Mouse (Mus musculus) embryonic facial prominence, embryonic 15.5 days (tissue): ENCODE results near the gene Kmt2e. TPM values are rescaled to one million over a fixed set of nuclear protein-coding genes. Genes with fewer than 3 reads are reported as not detected.

Experiments
- ATAC-seq: fragments of 200-750 bp; cut with Nextera tagmentation; 2 replicates; pipeline ENCODE4 v1.8.0; 2017; ENCODE audit warnings: low read depth, moderate TSS enrichment; ENCODE audit not compliant: insufficient number of reproducible peaks, low FRiP score, low TSS enrichment
- H3K27ac ChIP-seq: fragments of 300-500 bp; sonication (generic); replicated peaks from 2 replicates; pipeline ENCODE4 v1.5.1; 2015; ENCODE audit warnings: mild to moderate bottlenecking, inconsistent platforms
- H3K27me3 ChIP-seq: fragments of 300-500 bp; sonication (generic); 2 replicates; pipeline ENCODE4 v1.6.1; 2015; ENCODE audit warnings: inconsistent platforms
- H3K36me3 ChIP-seq: fragments of 300-500 bp; sonication (generic); 2 replicates; pipeline ENCODE4 v1.6.1; 2015; ENCODE audit warnings: mild to moderate bottlenecking, inconsistent platforms
- H3K4me1 ChIP-seq: fragments of 300-500 bp; sonication (generic); 2 replicates; pipeline ENCODE4 v1.6.1; 2015; ENCODE audit warnings: inconsistent platforms
- H3K4me2 ChIP-seq: fragments of 300-500 bp; sonication (generic); replicated peaks from 2 replicates; pipeline ENCODE4 v1.6.1; 2015; ENCODE audit warnings: mild to moderate bottlenecking, inconsistent platforms
- H3K4me3 ChIP-seq: fragments of 300-500 bp; sonication (generic); replicated peaks from 2 replicates; pipeline ENCODE4 v1.5.1; 2015; ENCODE audit warnings: mild to moderate bottlenecking, inconsistent platforms
- H3K9ac ChIP-seq: fragments of 300-500 bp; sonication (generic); 2 replicates; pipeline ENCODE4 v1.6.1; 2015; ENCODE audit warnings: inconsistent platforms
- H3K9me3 ChIP-seq: fragments of 300-500 bp; sonication (generic); replicated peaks from 2 replicates; pipeline ENCODE4 v1.6.1; 2016; ENCODE audit warnings: inconsistent platforms
- WGBS: fragments of 180-500 bp; shearing (Covaris S2); methylation state at CpG from one replicate; pipeline ENCODE4 v1.1.7; 2015; 5-methylcytosine and 5-hydroxymethylcytosine counted together
- polyA plus RNA-seq: library from polyadenylated mRNA; unstranded; fragments of >200 nt; fragmentation: Nextera tagmentation; extraction: Ambion mirVana; gene quantifications from 2 replicates; pipeline ENCODE4 v1.2.1, GENCODE M21; 2015

Gene Kmt2e
- polyA plus RNA-seq, 1 experiment from 2014 or later = 109 TPM

GRCm38 (mm10) chr5:23418797-23419595 is 15.2 kb upstream of the Kmt2e start:
- Histone ChIP-seq H3K36me3 (peaks cover 11% of the 10 kb centered on the region), H3K4me1 (peaks cover 63% of the 10 kb centered on the region), H3K9me3 (no peaks in the 10 kb centered on the region), H3K9ac (peak overlapping the region; percentile 50; the same call in 1 of the 2 replicates), H3K27ac (peak overlapping the region; percentile 94), H3K4me3 (peak overlapping the region; percentile 57), H3K4me2 (peak overlapping the region; percentile 72), H3K27me3 (no peaks in the 10 kb centered on the region)
- ATAC-seq = no peak
- WGBS = 3% methylated on average over 18 of the region's 18 CpGs

DNA sequence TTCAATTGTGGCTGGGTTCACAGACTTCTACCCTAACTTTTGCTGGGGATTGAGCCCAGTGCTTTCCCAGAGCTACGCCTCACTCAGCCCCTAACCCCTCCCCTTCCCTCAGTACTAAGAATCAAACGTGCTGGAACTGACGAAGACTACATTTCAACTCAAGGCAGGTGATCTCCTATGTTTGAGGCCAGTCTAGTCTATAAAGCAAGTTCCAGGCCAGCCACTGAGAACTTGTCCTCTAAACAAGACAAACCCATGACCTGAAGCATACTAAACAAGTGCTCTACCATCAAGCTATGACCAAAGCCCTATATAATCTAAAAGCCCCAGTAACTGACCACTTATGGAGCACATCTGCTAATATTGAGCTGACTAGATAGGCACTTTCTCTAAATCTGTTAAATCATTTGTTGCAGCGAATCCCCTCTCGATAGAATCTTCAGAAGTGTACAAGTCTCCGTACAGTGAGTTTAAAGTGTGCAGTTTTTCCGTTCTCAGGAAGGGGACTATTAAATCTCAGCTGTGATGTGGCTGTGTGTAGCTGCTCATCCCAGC is 14.5 kb upstream of the Kmt2e start:
- Histone ChIP-seq H3K36me3 (peaks cover 17% of the 10 kb centered on the region), H3K27ac (peak overlapping the region; percentile 94)

GRCm38 (mm10) chr5:23420410-23420809 is 13.8 kb upstream of the Kmt2e start:
- Histone ChIP-seq H3K27me3 (no peaks in the 10 kb centered on the region), H3K9ac (no peak overlapping the region), H3K9me3 (no peaks in the 10 kb centered on the region), H3K27ac (peak overlapping the region; percentile 94; the same call in 1 of the 2 replicates), H3K36me3 (peaks cover 20% of the 10 kb centered on the region), H3K4me1 (peaks cover 48% of the 10 kb centered on the region), H3K4me2 (no peak overlapping the region), H3K4me3 (no peak overlapping the region)
- no peak for ATAC-seq
- 41% methylated on average over 1 of the region's 1 CpGs for WGBS

More for the DNA sequence above, 14.5 kb upstream of the Kmt2e start:
- H3K4me3 ChIP-seq = no peak overlapping the region
- 34% methylated on average over 7 of the region's 7 CpGs for WGBS
- no peaks in the 10 kb centered on the region for H3K27me3 ChIP-seq
- peaks cover 56% of the 10 kb centered on the region for H3K4me1 ChIP-seq
- H3K9ac ChIP-seq = no peak overlapping the region
- peak overlapping the region; percentile 72 for H3K4me2 ChIP-seq
- no peak for ATAC-seq
- no peaks in the 10 kb centered on the region for H3K9me3 ChIP-seq

- Histone ChIP-seq H3K9ac (no peak overlapping the region), H3K9me3 (no peaks in the 10 kb centered on the region), H3K27me3 (no peaks in the 10 kb centered on the region), H3K4me3 (no peak overlapping the region), H3K4me1 (peaks cover 40% of the 10 kb centered on the region), H3K27ac (no peak overlapping the region), H3K4me2 (no peak overlapping the region), H3K36me3 (peaks cover 20% of the 10 kb centered on the region)
- WGBS = 93% methylated on average over 2 of the region's 2 CpGs
- ATAC-seq = no peak
These were observed 12.8 kb upstream of the Kmt2e start for GRCm38 (mm10) chr5:23421440-23421839.

DNA sequence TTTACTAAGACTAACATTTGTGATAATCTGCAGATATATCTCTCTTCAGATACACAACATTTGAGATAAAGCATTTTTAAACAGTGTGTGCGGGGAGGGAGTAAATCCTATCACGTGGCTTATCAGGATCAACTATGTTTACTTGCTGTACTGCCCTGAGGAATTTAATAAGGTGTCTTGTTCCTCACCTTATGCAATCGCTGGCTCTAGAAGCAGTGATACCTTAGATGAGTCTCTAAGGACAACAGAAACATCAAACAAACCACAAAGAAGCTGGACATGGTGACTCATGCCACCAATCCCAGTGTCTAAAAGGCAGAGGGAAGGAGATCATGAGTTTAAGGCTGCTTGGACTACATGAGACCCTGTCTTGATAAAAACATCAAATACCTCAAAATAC is 11.2 kb upstream of the Kmt2e start:
- H3K9ac ChIP-seq = no peak overlapping the region
- H3K4me3 ChIP-seq = no peak overlapping the region
- peaks cover 25% of the 10 kb centered on the region for H3K36me3 ChIP-seq
- H3K27ac ChIP-seq = no peak overlapping the region
- no peaks in the 10 kb centered on the region for H3K9me3 ChIP-seq
- peaks cover 29% of the 10 kb centered on the region for H3K4me1 ChIP-seq
- 76% methylated on average over 3 of the region's 3 CpGs for WGBS
- H3K27me3 ChIP-seq = no peaks in the 10 kb centered on the region
- no peak overlapping the region for H3K4me2 ChIP-seq
- ATAC-seq = no peak

GRCm38 (mm10) chr5:23427501-23427900 is 6.7 kb upstream of the Kmt2e start:
- Histone ChIP-seq H3K4me3 (no peak overlapping the region), H3K9me3 (no peaks in the 10 kb centered on the region), H3K27me3 (no peaks in the 10 kb centered on the region), H3K4me1 (peaks cover 14% of the 10 kb centered on the region; the same call in 1 of the 2 replicates), H3K9ac (no peak overlapping the region), H3K4me2 (no peak overlapping the region), H3K36me3 (peaks cover 25% of the 10 kb centered on the region), H3K27ac (no peak overlapping the region)
- ATAC-seq = no peak
- WGBS = 62% methylated on average over 1 of the region's 1 CpGs

DNA sequence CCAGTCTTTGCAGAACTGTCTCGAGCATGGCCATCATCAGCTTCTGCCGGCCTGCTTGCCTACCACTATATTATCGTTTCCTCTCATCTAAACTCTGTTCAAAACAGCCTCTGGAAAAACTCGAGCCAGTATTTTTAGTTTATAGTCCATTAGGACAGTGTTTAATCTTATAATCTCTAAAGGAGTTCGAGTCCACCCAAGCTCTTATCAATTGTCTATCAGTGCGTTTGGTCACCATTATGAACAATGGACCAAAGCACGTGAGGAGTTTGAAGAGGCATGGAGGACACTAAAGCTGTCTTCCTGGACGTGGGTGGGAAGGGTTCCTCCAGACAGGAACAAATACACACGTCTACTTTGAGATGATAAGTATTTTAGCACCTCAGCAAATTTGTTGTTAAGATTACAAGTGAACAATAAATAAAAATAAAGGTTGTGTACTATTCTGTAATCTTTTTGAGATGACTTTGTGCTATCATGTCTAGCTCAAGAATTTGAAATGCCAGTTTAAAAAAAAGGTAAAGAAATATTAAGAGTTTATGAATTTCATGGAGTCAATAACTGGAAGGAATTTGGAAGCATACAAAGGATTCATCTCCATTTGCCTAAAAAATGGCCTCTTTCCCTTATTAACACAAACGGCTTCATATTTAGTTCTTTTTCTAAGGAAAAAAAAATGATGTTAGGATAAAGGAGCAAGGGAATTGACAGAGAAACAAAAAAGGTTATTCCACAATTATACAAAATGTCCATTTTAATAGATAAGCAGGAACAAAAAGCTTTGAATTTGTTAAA is 3.0 kb upstream of the Kmt2e start:
- peak overlapping the region; percentile 87 for H3K4me3 ChIP-seq
- H3K9ac ChIP-seq = peak overlapping the region; percentile 21; the same call in 1 of the 2 replicates
- peaks cover 14% of the 10 kb centered on the region; the same call in 1 of the 2 replicates for H3K4me1 ChIP-seq
- no peaks in the 10 kb centered on the region for H3K27me3 ChIP-seq
- H3K9me3 ChIP-seq = no peaks in the 10 kb centered on the region
- H3K4me2 ChIP-seq = peak overlapping the region; percentile 64
- peaks cover 5% of the 10 kb centered on the region; the same call in 1 of the 2 replicates for H3K36me3 ChIP-seq
- no peak overlapping the region for H3K27ac ChIP-seq
- 29% methylated on average over 10 of the region's 10 CpGs for WGBS
- ATAC-seq = no peak

DNA sequence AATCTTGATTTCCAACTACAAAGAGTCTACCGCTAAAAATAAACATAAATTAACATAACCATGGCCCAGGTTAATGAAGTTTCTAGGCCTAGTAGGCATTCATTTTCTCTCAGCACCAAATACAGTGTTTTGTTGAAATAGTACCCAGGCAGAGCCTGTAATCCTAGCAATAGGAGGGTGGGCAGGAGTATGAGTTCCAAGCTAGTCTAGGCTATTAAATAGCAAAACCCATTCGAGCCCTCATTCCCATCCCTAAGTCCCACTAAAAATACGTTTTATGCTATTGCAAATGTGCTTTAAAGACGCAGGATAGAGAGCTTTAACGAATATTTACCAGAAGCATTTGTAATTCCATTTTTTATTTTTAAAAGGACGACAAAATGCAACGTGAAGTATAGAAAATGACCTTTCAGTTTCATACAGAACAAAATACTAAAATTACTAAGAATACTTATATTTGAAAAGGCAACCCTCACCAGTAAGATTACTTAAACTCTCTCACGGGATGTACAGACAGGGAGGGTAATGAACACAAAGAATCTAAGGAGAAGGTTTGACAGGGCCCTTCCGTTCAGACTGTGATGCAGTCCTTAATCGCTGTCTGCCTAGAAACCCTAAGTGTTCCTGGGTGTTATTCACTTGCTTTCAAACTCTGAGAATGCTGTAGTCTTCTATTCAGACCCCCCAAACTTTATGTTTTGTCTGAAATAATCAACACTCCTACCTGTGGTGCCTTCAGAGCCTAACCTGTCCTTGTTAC is 2.1 kb upstream of the Kmt2e start:
- ATAC-seq = no peak
- Histone ChIP-seq H3K9me3 (no peaks in the 10 kb centered on the region), H3K27me3 (no peaks in the 10 kb centered on the region), H3K4me3 (peak overlapping the region; percentile 87), H3K4me2 (peak overlapping the region; percentile 64), H3K9ac (peak overlapping the region; percentile 93), H3K27ac (peak overlapping the region; percentile 100), H3K36me3 (peaks cover 5% of the 10 kb centered on the region; the same call in 1 of the 2 replicates), H3K4me1 (peaks cover 14% of the 10 kb centered on the region; the same call in 1 of the 2 replicates)
- WGBS = 2% methylated on average over 10 of the region's 10 CpGs

DNA sequence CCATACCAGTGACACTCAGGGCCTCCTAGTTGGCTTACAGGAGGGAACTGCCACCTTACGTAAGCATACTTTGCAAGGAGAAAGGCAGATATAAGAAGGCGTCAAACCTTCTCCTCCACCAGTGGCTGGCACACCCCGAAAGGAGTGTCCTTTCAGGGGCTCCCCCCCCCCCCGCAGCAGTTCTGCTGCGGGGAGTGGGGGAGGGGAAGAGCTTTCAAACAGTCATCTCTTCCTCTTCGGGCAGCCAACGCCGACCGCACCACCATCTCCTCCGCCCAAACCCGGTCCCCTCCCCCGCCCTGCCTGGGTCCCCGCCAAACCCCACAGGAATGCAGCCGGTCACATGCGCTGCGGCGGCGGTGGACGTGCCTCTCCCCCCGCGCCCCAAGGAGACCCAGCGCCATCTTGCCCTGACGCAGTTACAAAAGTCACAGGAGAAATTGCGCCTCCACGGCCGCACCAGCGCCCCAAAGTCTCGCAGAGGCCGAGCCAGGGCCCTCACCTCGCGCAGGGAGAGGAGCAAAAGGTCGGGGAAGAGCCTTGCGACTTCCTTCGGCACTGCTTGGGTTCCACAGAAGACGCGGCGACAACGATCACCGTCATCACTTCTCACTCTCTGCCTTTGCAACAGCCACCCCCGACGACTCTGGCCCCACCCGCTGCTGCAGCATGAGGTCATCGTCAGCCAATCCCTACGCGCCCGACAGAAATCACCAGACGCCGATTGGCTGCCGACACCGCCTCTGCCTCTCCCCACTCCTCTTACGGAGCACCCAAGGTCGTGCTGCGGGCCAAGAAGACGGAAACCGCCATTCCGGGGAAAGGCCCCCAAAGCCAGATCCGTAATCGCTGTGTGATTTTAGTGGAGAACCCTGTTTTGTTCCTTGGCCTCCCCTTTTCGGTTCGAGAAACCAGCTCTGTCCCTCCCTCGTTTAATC is 1.3 kb upstream of the Kmt2e start:
- ATAC-seq = peak; percentile 95
- Histone ChIP-seq H3K4me1 (peaks cover 14% of the 10 kb centered on the region; the same call in 1 of the 2 replicates), H3K36me3 (no peaks in the 10 kb centered on the region), H3K4me3 (peak overlapping the region; percentile 87), H3K9me3 (no peaks in the 10 kb centered on the region), H3K27ac (peak overlapping the region; percentile 100), H3K9ac (peak overlapping the region; percentile 99), H3K4me2 (peak overlapping the region; percentile 69), H3K27me3 (no peaks in the 10 kb centered on the region)
- under 1% methylated on average over 61 of the region's 61 CpGs for WGBS
